In the genomic region with DNA sequence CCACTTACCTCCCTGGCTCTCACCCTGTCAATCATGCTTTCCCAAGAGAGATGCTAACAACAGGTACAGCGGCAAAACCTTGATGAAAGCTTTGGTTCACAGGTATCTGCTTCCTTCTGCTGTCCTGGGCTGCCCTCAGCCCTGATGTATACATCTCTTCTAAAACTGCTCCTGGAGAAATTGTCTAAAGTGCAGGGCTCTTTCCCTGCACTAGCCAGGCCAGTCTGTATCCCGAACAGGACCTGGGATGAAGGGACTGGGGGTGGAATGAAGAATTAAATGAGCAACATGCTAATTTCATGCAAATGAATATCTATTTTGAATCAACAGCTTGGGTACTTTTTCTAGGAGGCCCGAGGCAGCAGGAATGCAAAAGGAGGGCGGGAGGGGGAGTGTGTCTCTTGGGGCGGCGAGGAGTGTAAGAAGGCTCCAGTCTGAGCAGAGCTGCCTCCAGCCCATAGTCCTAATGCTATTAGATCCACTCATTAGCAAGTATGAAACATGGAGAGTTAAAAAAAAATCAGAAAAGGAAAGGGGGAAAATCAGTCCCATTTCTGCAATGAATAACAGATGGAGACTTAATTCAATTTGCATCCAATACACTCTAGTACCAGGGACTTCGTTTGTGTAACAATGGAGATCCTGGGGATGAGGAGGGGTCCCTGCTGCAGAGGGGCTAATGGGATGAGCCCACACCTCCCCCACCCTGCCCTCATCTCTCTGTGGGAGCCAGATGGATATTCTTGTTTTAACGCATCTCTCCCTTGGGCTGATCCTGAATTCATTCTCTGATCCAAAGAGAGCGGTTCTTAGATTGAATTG, we compare ENCODE assay signal across 12 mouse cellular contexts.
DNase-seq lines count a peak whose midpoint lies in the region; ATAC-seq lines count a peak whose summit lies in the region.
"Had no signal": no experiment of that assay in that cellular context is flagged by ENCODE, and none has a peak within 500 bp of the region (broad histone marks: within the 10 kb centered on the region; RNA-seq: fewer than 3 reads in every experiment).

No protein-coding gene starts in this region.

- no peak for DNase-seq in frontal cortex, postnatal 25 days (ENCODE audit: low spot score in 2 of 2)
- DNase-seq in ES-CJ7 (ENCODE audit: low read depth, low spot score), result peak; percentile 73
- peak; percentile 91 for DNase-seq in midbrain, embryonic 11.5 days (ENCODE audit: low spot score, missing footprints)
- no peak for DNase-seq in adrenal gland, adult 18-20 months (ENCODE audit: low spot score in 2 of 2)
- DNase-seq: cerebellum, adult 11 months; kidney, adult 8-10 months; lung, postnatal 10 days had no signal

- no peak overlapping the region for H3K4me2 ChIP-seq in forebrain, embryonic 13.5 days
- H3K4me2 ChIP-seq in midbrain, embryonic 11.5 days, result peak overlapping the region; percentile 2; the same call in 1 of the 2 replicates
- H3K4me2 ChIP-seq in intestine, embryonic 16.5 days (ENCODE audit: low read depth, low read length), result no peak overlapping the region
- H3K4me2 ChIP-seq: heart, embryonic 13.5 days had no signal

- no peak overlapping the region for H3K4me3 ChIP-seq in forebrain, embryonic 13.5 days
- H3K4me3 ChIP-seq in midbrain, embryonic 11.5 days (ENCODE audit: low read depth, low read length), result no peak overlapping the region
- no peak overlapping the region for H3K4me3 ChIP-seq in intestine, embryonic 16.5 days (ENCODE audit: low read length)
- H3K4me3 ChIP-seq: heart, embryonic 13.5 days had no signal

- WGBS in forebrain, embryonic 13.5 days, result 6% methylated on average over 9 of the region's 9 CpGs
- 5% methylated on average over 9 of the region's 9 CpGs for WGBS in midbrain, embryonic 11.5 days
- WGBS in intestine, embryonic 16.5 days, result 41% methylated on average over 9 of the region's 9 CpGs

- H3K36me3 ChIP-seq in forebrain, embryonic 13.5 days (ENCODE audit: poor library complexity, severe bottlenecking), result no peaks in the 10 kb centered on the region
- H3K36me3 ChIP-seq in midbrain, embryonic 11.5 days (ENCODE audit: control insufficient read depth, insufficient read depth, low read length), result no peaks in the 10 kb centered on the region
- H3K36me3 ChIP-seq in intestine, embryonic 16.5 days (ENCODE audit: control insufficient read depth, insufficient read depth, low read length), result no peaks in the 10 kb centered on the region
- H3K36me3 ChIP-seq: heart, embryonic 13.5 days had no signal

- no peaks in the 10 kb centered on the region for H3K9me3 ChIP-seq in forebrain, embryonic 13.5 days (replicated peaks)
- H3K9me3 ChIP-seq in midbrain, embryonic 11.5 days (ENCODE audit: control insufficient read depth, low read length), result no peaks in the 10 kb centered on the region
- no peaks in the 10 kb centered on the region for H3K9me3 ChIP-seq in intestine, embryonic 16.5 days (ENCODE audit: control insufficient read depth, low read length)

- H3K9ac ChIP-seq in forebrain, embryonic 13.5 days, result no peak overlapping the region
- H3K9ac ChIP-seq in midbrain, embryonic 11.5 days (ENCODE audit: low read length), result no peak overlapping the region
- H3K9ac ChIP-seq in intestine, embryonic 16.5 days (ENCODE audit: low read depth, low read length), result no peak overlapping the region
- H3K9ac ChIP-seq: heart, embryonic 13.5 days had no signal

- peaks cover 14% of the 10 kb centered on the region for H3K4me1 ChIP-seq in forebrain, embryonic 13.5 days
- peaks cover 12% of the 10 kb centered on the region for H3K4me1 ChIP-seq in midbrain, embryonic 11.5 days (ENCODE audit: control insufficient read depth, insufficient read depth, low read length)
- H3K4me1 ChIP-seq in intestine, embryonic 16.5 days (ENCODE audit: control insufficient read depth, insufficient read depth, low read length), result no peaks in the 10 kb centered on the region
- H3K4me1 ChIP-seq: heart, embryonic 13.5 days had no signal

- H3K27ac ChIP-seq in forebrain, embryonic 13.5 days, result no peak overlapping the region
- no peak overlapping the region for H3K27ac ChIP-seq in midbrain, embryonic 11.5 days (ENCODE audit: low read depth, low read length)
- no peak overlapping the region for H3K27ac ChIP-seq in intestine, embryonic 16.5 days (ENCODE audit: low read length)
- H3K27ac ChIP-seq: heart, embryonic 13.5 days had no signal

- peak; percentile 93 for ATAC-seq in frontal cortex, adult (ENCODE audit: low TSS enrichment)
- peak; percentile 72 for ATAC-seq in forebrain, embryonic 13.5 days
- ATAC-seq in midbrain, embryonic 11.5 days (ENCODE audit: low FRiP score), result peak; percentile 85
- no peak for ATAC-seq in intestine, embryonic 16.5 days
- ATAC-seq in megakaryocyte progenitor cell, adult 5-6 weeks (replicated peaks; ENCODE audit: poor library complexity), result no peak

- H3K27me3 ChIP-seq in forebrain, embryonic 13.5 days, result peaks cover 11% of the 10 kb centered on the region; the same call in 1 of the 2 replicates
- no peaks in the 10 kb centered on the region for H3K27me3 ChIP-seq in midbrain, embryonic 11.5 days (ENCODE audit: control insufficient read depth, insufficient read depth, low read length)
- no peaks in the 10 kb centered on the region for H3K27me3 ChIP-seq in intestine, embryonic 16.5 days (replicated peaks; ENCODE audit: control insufficient read depth, insufficient read depth, low read length)
- H3K27me3 ChIP-seq: heart, embryonic 13.5 days had no signal

Comparison
In these comparisons a context has a peak if more than half of its experiments do, and no peak if none do; other contexts are left out.
1. ATAC-seq: peak in frontal cortex, adult (single experiment), forebrain, embryonic 13.5 days (single experiment) and midbrain, embryonic 11.5 days (single experiment); none in intestine, embryonic 16.5 days (single experiment) and megakaryocyte progenitor cell, adult 5-6 weeks (single experiment).
2. DNase-seq: peak in ES-CJ7 (single experiment) and midbrain, embryonic 11.5 days (single experiment); none in frontal cortex, postnatal 25 days (0 of 2) and adrenal gland, adult 18-20 months (0 of 2).